Mouse (Mus musculus) 416B (cell line): Measurements from ENCODE around the gene Elof1.
"Not testable (repeated sequence)": the region's sequence is repeated elsewhere in the genome, so short reads cannot be mapped to it uniquely, and the experiment has no call there.

Experiments used
- DNase-seq: peaks from one replicate; pipeline ENCODE4 v3.0.0; 2011; ENCODE audit warnings: low read depth

Gene Elof1

GRCm38 (mm10) chr9:22092746-22093145 lies 24.2 kb downstream of the Elof1 start:
- no peak for DNase-seq

GRCm38 (mm10) chr9:22089986-22090385 lies 27.0 kb downstream of the Elof1 start:
- no peak for DNase-seq

GRCm38 (mm10) chr9:22089281-22089680 lies 27.7 kb downstream of the Elof1 start:
- no peak for DNase-seq

GRCm38 (mm10) chr9:22087034-22087618 lies 29.8 kb downstream of the Elof1 start:
- peak; percentile 75 for DNase-seq

GRCm38 (mm10) chr9:22086012-22086411 lies 31.0 kb downstream of the Elof1 start:
- no peak for DNase-seq

GRCm38 (mm10) chr9:22085022-22085834 lies 31.7 kb downstream of the Elof1 start, which contains the start of gene Ecsit:
Gene Ecsit, minus strand, starts transcription at chr9:22085438.
- peak; percentile 97 for DNase-seq

- no peak for DNase-seq
Measured at GRCm38 (mm10) chr9:22084667-22085021, 32.3 kb downstream of the Elof1 start.

- no peak for DNase-seq
Measured at GRCm38 (mm10) chr9:22076223-22076622, 40.7 kb downstream of the Elof1 start.

- DNase-seq: not testable (repeated sequence)
Measured at GRCm38 (mm10) chr9:22075778-22076177, 41.2 kb downstream of the Elof1 start.

GRCm38 (mm10) chr9:22072276-22072675 lies 44.7 kb downstream of the Elof1 start:
- DNase-seq: no peak

GRCm38 (mm10) chr9:22070791-22071573 lies 46.0 kb downstream of the Elof1 start, which contains the start of the genes Gm49318 and Zfp653:
Gene Gm49318, minus strand, starts transcription at chr9:22071259.
Gene Zfp653, minus strand, starts transcription at chr9:22071376.
- DNase-seq: peak; percentile 96

GRCm38 (mm10) chr9:22069881-22070553 lies 47.0 kb downstream of the Elof1 start:
- peak; percentile 40 for DNase-seq

- no peak for DNase-seq
Measured at GRCm38 (mm10) chr9:22067195-22067594, 49.8 kb downstream of the Elof1 start.

GRCm38 (mm10) chr9:22066433-22066832 lies 50.5 kb downstream of the Elof1 start:
- DNase-seq: peak; percentile 64

GRCm38 (mm10) chr9:22065642-22066041 lies 51.3 kb downstream of the Elof1 start:
- DNase-seq: no peak

- DNase-seq: no peak
Measured at GRCm38 (mm10) chr9:22064341-22064740, 52.6 kb downstream of the Elof1 start.
